Comparison of ENCODE assay signal across 22 mouse cellular contexts in the genomic region with DNA sequence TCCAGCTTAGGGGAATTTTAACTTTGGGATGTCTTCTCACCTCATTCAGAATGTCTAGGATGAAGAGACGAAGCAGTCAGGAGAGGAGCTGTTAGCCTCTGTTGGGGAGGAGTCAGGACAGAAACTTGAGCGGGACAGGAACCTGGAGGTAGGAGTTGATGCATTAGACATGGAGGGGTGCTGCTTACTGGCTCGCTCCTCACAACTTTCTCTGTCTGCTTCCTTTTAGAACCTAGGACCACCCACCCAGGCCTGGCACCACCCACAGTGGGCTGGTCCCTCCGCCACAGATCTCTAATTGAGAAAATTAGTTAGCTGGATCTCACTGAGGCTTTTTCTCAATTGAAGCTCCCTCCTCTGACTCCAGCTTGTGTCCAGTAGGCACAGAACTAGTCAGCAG. TPM values are rescaled to one million over a fixed set of nuclear protein-coding genes. Genes with fewer than 3 reads are reported as not detected.
DNase-seq lines count a peak whose midpoint lies in the region; ATAC-seq and TF ChIP-seq lines count a peak whose summit lies in the region.
"Had no signal": no experiment of that assay in that cellular context is flagged by ENCODE, and none has a peak within 500 bp of the region (broad histone marks: within the 10 kb centered on the region; RNA-seq: fewer than 3 reads in every experiment).

No protein-coding gene starts in this region.

- ATAC-seq in kidney, postnatal 0 days (replicated peaks; ENCODE audit: low FRiP score, low read depth), result no peak
- no peak for ATAC-seq in forebrain, embryonic 16.5 days
- ATAC-seq: activated CD4-positive, CD25-positive, alpha-beta regulatory T cell, adult 4 months; forebrain, embryonic 13.5 days; forebrain, postnatal 0 days; Patski had no signal

- no peak overlapping the region for H3K4me2 ChIP-seq in kidney, postnatal 0 days (ENCODE audit: low read length)
- H3K4me2 ChIP-seq in forebrain, embryonic 16.5 days (ENCODE audit: low read length), result no peak overlapping the region
- H3K4me2 ChIP-seq: embryonic facial prominence, embryonic 12.5 days; forebrain, embryonic 13.5 days had no signal

- no peaks in the 10 kb centered on the region for H3K9me3 ChIP-seq in kidney, postnatal 0 days (replicated peaks; ENCODE audit: low read length)
- H3K9me3 ChIP-seq in E14TG2a.4 (ENCODE audit: low read length), result peaks cover 9% of the 10 kb centered on the region; the same call in 1 of the 2 replicates
- H3K9me3 ChIP-seq in forebrain, embryonic 16.5 days (ENCODE audit: control insufficient read depth, low read length), result no peaks in the 10 kb centered on the region
- H3K9me3 ChIP-seq: embryonic facial prominence, embryonic 12.5 days had no signal

- intact Hi-C loops in gastrocnemius, postnatal 36 days (cut with DNase I), result no loop called here

- no peak for DNase-seq in kidney, postnatal 0 days (ENCODE audit: low spot score)
- DNase-seq in kidney, adult 2 months, result no peak
- peak; percentile 36 for DNase-seq in ES-CJ7 (ENCODE audit: low read depth, low spot score)
- DNase-seq in R1 (ENCODE audit: low read depth, low spot score), result peak; percentile 73
- DNase-seq in frontal cortex, adult 2 months (ENCODE audit: extremely low spot score in 1 of 2, low spot score in 1 of 2), result no peak
- DNase-seq in gastrocnemius, postnatal 36 days, result no peak
- DNase-seq: adrenal gland, adult 8-10 months; adrenal gland, postnatal 14 days; adrenal gland, postnatal 36 days; cerebellum, adult 11-12 months; cerebellum, adult 2 months; cerebellum, adult 9-10 months; cerebellum, postnatal 10 days; cerebellum, postnatal 25 days; forebrain, postnatal 0 days had no signal

- 78% methylated on average over 4 of the region's 4 CpGs for WGBS in kidney, postnatal 0 days
- 75% methylated on average over 4 of the region's 4 CpGs for WGBS in kidney, adult 2 months
- 63% methylated on average over 4 of the region's 4 CpGs for WGBS in forebrain, embryonic 16.5 days

- no peaks in the 10 kb centered on the region for H3K27me3 ChIP-seq in kidney, postnatal 0 days (ENCODE audit: insufficient read depth, low read length)
- no peaks in the 10 kb centered on the region for H3K27me3 ChIP-seq in kidney, adult 2 months (replicated peaks; ENCODE audit: control insufficient read depth, insufficient read depth, low read length)
- no peaks in the 10 kb centered on the region for H3K27me3 ChIP-seq in E14TG2a.4 (ENCODE audit: insufficient read depth, low read length)
- H3K27me3 ChIP-seq in forebrain, embryonic 16.5 days (replicated peaks; ENCODE audit: control insufficient read depth, insufficient read depth, low read length), result no peaks in the 10 kb centered on the region
- H3K27me3 ChIP-seq: embryonic facial prominence, embryonic 12.5 days; forebrain, embryonic 13.5 days; Patski had no signal

- H3K36me3 ChIP-seq in kidney, postnatal 0 days (ENCODE audit: insufficient read depth, low read length), result no peaks in the 10 kb centered on the region
- no peaks in the 10 kb centered on the region for H3K36me3 ChIP-seq in kidney, adult 2 months (ENCODE audit: control insufficient read depth, insufficient read depth, low read length)
- no peaks in the 10 kb centered on the region for H3K36me3 ChIP-seq in E14TG2a.4 (ENCODE audit: insufficient read depth, low read length)
- no peaks in the 10 kb centered on the region for H3K36me3 ChIP-seq in forebrain, embryonic 16.5 days (ENCODE audit: control insufficient read depth, insufficient read depth)
- H3K36me3 ChIP-seq: embryonic facial prominence, embryonic 10.5 days; embryonic facial prominence, embryonic 12.5 days had no signal

- H3K4me1 ChIP-seq in kidney, postnatal 0 days (replicated peaks; ENCODE audit: insufficient read depth, low read length), result no peaks in the 10 kb centered on the region
- no peaks in the 10 kb centered on the region for H3K4me1 ChIP-seq in kidney, adult 2 months (ENCODE audit: control insufficient read depth, insufficient read depth, low read length)
- H3K4me1 ChIP-seq in E14TG2a.4 (replicated peaks; ENCODE audit: low read depth, low read length), result peaks cover 33% of the 10 kb centered on the region
- no peaks in the 10 kb centered on the region for H3K4me1 ChIP-seq in forebrain, embryonic 16.5 days (replicated peaks; ENCODE audit: control insufficient read depth, insufficient read depth, low read length)
- H3K4me1 ChIP-seq: embryonic facial prominence, embryonic 10.5 days; embryonic facial prominence, embryonic 12.5 days; forebrain, embryonic 13.5 days had no signal

- no peak overlapping the region for H3K27ac ChIP-seq in kidney, postnatal 0 days
- no peak overlapping the region for H3K27ac ChIP-seq in kidney, adult 2 months (ENCODE audit: insufficient read depth, low read depth, low read length)
- no peak overlapping the region for H3K27ac ChIP-seq in forebrain, embryonic 16.5 days (ENCODE audit: low read length)
- H3K27ac ChIP-seq: embryonic facial prominence, embryonic 10.5 days; embryonic facial prominence, embryonic 12.5 days; forebrain, embryonic 13.5 days had no signal

- TF ChIP-seq POLR2A in kidney, adult 2 months (IDR thresholded peaks at IDR 0.05; ENCODE audit: low read depth, low read length), result no peak

- peak; percentile 2; the same call in 1 of the 2 replicates for TF ChIP-seq CTCF in kidney, postnatal 0 days (IDR thresholded peaks at IDR 0.05; ENCODE audit: low read depth)
- TF ChIP-seq CTCF in kidney, adult 2 months (conservative IDR thresholded peaks at IDR 0.05; ENCODE audit: insufficient read depth, insufficient read length, low read depth, low read length), result no peak
- TF ChIP-seq CTCF in E14TG2a.4 (conservative IDR thresholded peaks at IDR 0.05; ENCODE audit: low read length), result no peak

- no peak overlapping the region for H3K9ac ChIP-seq in kidney, postnatal 0 days (ENCODE audit: low read depth, low read length)
- H3K9ac ChIP-seq in forebrain, embryonic 16.5 days (replicated peaks; ENCODE audit: low read depth, low read length), result no peak overlapping the region
- H3K9ac ChIP-seq: embryonic facial prominence, embryonic 12.5 days; forebrain, embryonic 13.5 days; forebrain, postnatal 0 days had no signal

- no peak overlapping the region for H3K4me3 ChIP-seq in kidney, postnatal 0 days (replicated peaks; ENCODE audit: low read depth, low read length)
- H3K4me3 ChIP-seq in kidney, adult 2 months (ENCODE audit: insufficient read depth, low read depth, low read length), result no peak overlapping the region
- peak overlapping the region; percentile 55 for H3K4me3 ChIP-seq in E14TG2a.4 (replicated peaks; ENCODE audit: low read length)
- no peak overlapping the region for H3K4me3 ChIP-seq in forebrain, embryonic 16.5 days (replicated peaks; ENCODE audit: low read length)
- H3K4me3 ChIP-seq: embryonic facial prominence, embryonic 10.5 days; embryonic facial prominence, embryonic 12.5 days; forebrain, embryonic 13.5 days had no signal

RNA-seq across cellular contexts. Expression of gene BC048403, which starts 13.2 kb away (rescaled TPM):
- polyA plus RNA-seq in kidney, postnatal 0 days (2015; fragmentation: Nextera tagmentation; extraction: Ambion mirVana), result 3.2 and 3.5 TPM in 2 replicates
- polyA plus RNA-seq in kidney, adult 2 months (2012; rRNA removed), result 5.2 and 5.5 TPM in 2 replicates
- polyA plus RNA-seq in frontal cortex, adult 2 months (2012; rRNA removed), result 6.5 and 7.2 TPM in 2 replicates
- polyA plus RNA-seq in forebrain, embryonic 16.5 days (2015; fragmentation: Nextera tagmentation; extraction: Ambion mirVana), result 3.3 TPM in 2 replicates
- total RNA-seq in gastrocnemius, postnatal 36 days (2021), result 1 to 10 TPM in 1 of 2 experiments, under 1 TPM in 1; 0.99 to 1.8 TPM

Comparison
In these comparisons a context has a peak if more than half of its experiments do, and no peak if none do; other contexts are left out.
1. DNase-seq: peak in ES-CJ7 (single experiment) and R1 (single experiment); none in kidney, postnatal 0 days (single experiment), kidney, adult 2 months (single experiment), frontal cortex, adult 2 months (0 of 2) and gastrocnemius, postnatal 36 days (0 of 2).